Mouse (Mus musculus) forelimb bud, embryonic 11.5 days (tissue): ENCODE data around the gene Dido1.

Experiments used
- DNase-seq: peaks from one replicate; pipeline ENCODE4 v3.0.0-alpha.2; 2012; ENCODE audit warnings: low read depth, low spot score

The Dido1 gene

DNA sequence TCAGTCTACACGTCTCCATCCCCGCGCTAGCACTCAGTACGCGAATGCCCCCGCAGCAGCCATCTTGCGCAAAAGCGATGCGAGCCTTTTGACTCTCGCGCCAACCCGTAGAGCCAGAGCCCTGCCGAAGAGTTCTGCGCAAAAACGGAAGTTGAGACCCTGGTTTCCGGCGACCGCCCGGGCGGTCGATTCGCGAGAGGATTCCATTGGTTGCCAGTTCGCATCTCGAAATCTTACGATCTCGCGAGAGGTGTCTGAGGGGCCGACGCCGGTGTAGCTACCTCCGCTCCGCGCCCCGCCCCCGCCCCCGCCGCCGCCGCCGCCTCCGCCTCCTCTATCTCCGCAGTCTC lies at the start of gene Dido1, which contains the start of gene Gid8:
Gene Dido1 (minus strand): TSS at position 77 of the 350 bp plus-strand sequence.
Gene Gid8 (plus strand): TSS at position 195 of the 350 bp plus-strand sequence.
- DNase-seq = peak; percentile 99

- no peak for DNase-seq
Measured at GRCm38 (mm10) chr2:180758513-180759263, 48.9 kb upstream of the Dido1 start.

- no peak for DNase-seq
Measured at GRCm38 (mm10) chr2:180756786-180757185, 47.0 kb upstream of the Dido1 start.

GRCm38 (mm10) chr2:180755896-180756295 lies 46.1 kb upstream of the Dido1 start:
- peak; percentile 75 for DNase-seq

GRCm38 (mm10) chr2:180754976-180755688 lies 45.3 kb upstream of the Dido1 start:
- DNase-seq = peak; percentile 19

DNA sequence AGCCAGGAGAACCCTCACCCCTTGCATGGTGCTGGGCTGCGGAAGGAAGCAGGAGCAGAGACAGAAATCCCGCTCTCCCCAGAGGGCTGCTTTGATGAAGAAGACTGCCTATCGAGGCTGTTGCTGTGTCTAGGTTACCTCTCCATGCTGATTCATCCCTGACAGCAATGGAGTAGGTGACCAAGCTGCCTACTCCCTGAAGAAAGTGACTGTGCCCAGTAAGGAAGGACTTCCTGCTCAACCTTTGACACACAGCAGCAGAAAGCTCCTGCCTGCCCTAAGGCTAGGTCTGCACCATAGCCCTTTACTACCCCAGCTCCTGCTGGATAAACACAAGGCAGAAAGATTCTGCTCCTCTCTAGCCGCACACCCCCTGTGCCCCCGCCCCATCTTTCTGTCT lies 39.1 kb upstream of the Dido1 start:
- DNase-seq = no peak

DNA sequence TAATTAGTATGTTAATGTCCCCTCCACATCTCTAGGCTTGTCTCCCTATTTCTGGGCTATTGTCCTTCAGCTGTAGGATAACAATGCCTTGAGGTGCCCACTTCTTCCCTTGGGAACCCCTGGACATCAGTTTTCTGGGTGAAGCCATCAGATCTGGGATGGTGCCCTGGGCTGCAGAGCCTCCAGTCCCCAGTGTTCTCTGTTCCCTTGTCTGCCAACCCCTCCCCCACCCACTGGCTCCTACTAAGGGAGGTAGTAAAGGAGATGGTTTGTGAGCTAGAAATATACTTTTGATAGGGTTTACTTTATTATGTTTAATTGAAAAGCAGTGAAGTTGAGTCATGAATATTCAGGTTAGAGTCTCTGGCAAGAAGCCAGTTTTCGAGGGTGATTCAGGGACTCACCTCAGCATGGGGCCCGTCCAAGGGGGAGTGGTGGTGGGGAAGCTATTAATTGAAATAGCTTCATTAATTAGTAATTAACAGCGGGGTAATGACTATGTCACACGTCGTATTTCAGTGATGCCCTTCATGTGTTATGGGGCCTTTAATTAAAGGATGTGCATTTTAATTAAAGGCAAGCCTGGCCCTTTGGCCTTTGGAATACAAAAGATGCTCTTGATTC lies 36.9 kb upstream of the Dido1 start:
- no peak for DNase-seq

- DNase-seq = peak; percentile 88
Measured at GRCm38 (mm10) chr2:180745248-180745927, 35.6 kb upstream of the Dido1 start.

GRCm38 (mm10) chr2:180743321-180743720 lies 33.5 kb upstream of the Dido1 start:
- DNase-seq = no peak

DNA sequence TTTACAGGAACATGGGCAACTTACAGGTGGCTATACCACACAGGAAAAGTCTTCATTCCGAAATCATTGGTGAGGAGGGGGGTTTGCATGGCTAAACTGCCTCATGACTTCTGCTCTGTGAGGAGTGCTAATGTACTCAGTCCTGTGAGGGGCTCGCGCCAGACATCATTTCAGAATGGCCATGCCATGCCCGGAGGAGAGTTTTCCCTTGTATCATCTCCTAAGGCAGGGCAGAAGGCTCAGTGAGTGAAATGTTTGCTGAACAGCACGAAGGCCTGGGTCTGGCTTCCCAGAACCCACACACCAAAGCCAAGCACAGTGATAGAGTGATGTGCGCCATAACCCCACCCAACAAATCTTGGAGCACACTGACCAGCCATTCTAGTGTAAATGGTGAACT lies 33.0 kb upstream of the Dido1 start:
- DNase-seq = no peak

DNA sequence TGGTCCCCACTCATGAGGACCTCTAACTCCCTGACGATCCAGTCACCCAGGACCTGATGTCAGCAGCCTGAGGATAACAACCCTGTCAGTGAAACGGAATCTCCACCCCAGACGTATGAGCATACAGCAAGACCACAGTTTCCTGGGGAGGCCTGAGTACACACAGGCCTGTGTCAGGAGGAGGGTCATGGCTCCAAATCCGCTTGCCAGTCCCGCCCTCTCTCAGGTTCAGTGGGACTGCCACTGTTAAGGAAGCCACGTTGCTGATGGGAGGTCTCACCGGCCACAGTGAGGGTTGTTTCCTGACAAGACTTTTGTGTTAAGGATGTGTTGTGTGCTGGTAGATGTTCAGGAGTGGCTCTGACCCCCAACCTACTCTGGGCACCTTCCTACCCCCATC lies 31.6 kb upstream of the Dido1 start:
- no peak for DNase-seq

DNA sequence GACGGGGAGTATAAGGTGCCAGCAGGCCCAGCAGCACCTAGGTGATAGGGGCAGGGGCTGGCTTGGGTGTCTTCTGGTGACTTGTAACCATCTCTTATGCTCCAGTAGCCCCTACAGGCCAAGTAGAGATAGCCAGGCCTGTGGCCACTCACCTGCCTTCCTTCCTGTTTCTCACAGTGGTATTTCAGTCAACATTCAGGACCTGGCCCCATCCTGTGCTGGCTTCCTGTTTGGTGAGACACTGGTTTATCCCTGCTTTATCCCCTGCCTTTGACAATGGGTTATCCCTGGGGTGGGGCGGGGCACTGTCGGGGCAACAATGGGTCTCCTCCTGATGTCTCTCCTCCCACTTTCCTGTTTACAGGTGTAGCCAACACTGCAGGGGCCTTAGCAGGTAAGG lies 30.6 kb upstream of the Dido1 start:
- no peak for DNase-seq

GRCm38 (mm10) chr2:180737984-180738383 lies 28.2 kb upstream of the Dido1 start:
- DNase-seq = no peak

DNA sequence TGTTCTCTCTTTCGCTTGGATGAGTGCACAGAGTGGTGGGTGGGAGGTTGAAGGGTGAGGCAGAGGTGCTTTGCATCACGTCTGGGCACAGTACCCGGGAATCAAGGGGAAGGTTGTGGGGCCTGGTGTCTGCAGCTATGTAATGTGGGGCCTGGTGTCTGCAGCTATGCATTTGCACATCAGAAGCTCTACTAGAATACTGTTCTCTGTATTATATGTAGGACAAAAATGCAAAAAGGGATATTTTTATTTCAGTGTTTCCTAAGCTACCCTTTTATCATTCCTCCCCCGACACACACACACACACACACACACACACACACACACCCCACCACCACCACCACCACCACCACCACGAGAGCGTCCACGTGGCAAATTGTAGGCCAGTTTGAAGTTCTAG lies 25.4 kb upstream of the Dido1 start:
- DNase-seq = no peak

DNA sequence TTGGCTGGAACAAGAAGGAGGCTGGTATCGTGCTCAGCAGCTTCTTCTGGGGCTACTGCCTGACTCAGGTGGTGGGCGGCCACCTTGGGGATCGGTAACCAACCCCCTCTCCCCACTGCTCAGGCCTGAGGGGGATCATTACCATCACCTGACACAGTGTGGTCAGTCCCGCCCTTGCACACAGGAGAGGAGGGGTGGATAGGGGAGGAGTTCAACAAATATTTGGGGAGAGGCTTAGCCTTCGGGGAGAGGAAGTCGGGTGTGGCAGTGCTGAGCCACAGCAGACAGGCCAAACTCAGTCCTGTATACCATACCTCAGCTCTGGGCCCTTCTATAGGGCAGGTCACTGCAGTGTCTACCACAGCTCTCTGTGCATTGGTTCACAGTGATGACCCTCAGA lies 22.2 kb upstream of the Dido1 start:
- DNase-seq = no peak

GRCm38 (mm10) chr2:180731036-180731435 lies 21.2 kb upstream of the Dido1 start:
- DNase-seq = no peak

DNA sequence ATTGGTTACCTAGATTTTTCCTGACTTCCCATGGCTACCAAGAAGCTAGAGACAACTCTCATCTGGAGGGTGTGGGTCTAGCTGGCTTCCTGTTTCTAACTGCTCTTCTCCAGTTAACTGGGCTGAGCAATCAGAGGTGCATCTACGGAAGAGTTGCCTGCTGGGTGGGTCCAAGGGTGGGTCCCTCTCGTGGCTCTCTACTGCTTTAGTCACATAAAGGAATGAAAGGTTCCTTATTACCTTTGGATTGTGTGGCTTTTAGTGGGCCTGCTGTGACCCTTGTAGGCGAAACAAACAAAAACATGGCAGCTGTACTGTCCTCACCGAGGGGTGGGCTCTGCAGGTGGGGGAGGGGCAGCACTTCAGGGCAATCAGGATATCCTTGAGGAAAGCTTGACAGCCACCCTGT lies 17.8 kb upstream of the Dido1 start:
- no peak for DNase-seq

DNA sequence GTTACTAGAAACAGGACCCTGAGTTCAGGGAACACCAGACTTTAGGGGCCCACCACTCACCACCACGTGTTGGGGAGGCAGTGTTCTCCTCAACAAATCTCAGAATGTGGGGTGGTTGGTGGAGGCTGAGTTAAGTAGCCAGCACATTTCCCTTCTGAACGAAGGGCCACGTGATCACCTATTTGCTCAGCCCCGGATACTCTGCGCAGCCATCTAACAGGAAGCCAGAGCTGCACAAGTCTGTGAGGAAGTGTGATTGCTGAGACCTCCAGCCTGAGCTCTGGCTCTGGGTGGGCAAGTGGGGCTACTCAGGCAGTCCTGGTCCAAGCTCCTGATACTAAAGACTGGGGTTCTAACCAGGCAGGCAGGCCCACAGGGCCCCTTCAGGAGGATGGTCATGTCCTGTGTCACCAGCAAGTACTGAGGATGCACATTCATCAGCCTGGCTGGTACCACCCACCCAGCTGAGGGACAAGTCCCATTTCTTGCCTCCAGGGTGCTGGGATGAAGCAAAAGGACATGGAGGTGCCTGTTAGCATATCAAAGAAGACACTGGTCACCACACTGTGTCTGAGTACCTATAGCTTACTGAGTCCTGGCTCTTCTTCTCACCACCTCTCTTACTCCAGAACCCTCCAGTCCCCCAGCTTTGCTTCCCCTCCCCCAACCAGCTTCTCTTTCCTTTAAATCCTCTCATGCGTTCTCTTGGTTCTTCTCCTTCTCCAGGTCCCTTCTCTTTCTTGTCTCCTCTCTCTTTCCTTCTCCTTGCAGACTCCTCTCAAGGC lies 17.1 kb upstream of the Dido1 start:
- DNase-seq = no peak

- DNase-seq = no peak
Measured at GRCm38 (mm10) chr2:180725856-180726629, 16.2 kb upstream of the Dido1 start.

- DNase-seq = no peak
Measured at GRCm38 (mm10) chr2:180725414-180725778, 15.6 kb upstream of the Dido1 start.
